Mouse (Mus musculus) C2C12 (cell line): ENCODE measurements at regions not wholly inside any gene's neighbourhood (a gene's known extent, or its start where the extent isn't known, plus 50 kb on each side); places are given as distances from the start of the nearest gene placed in this dataset.

Experiments used
- CEBPB ChIP-seq: IDR thresholded peaks from one replicate; pipeline ENCODE4 v1.6.1; 2011; ENCODE audit warnings: low read depth, mild to moderate bottlenecking, control low read depth, moderate library complexity
- CTCF ChIP-seq: IDR thresholded peaks from one replicate; pipeline ENCODE4 v1.5.1; 2011; ENCODE audit not compliant: control insufficient read depth, insufficient read depth, insufficient read length
- MAX ChIP-seq: IDR thresholded peaks from one replicate; pipeline ENCODE4 v1.6.1; 2011; ENCODE audit warnings: mild to moderate bottlenecking, control low read depth
- MYOD1 ChIP-seq: IDR thresholded peaks from one replicate; pipeline ENCODE4 v1.6.1; 2011; ENCODE audit warnings: low read depth; ENCODE audit not compliant: control insufficient read depth, insufficient read length
- MYOG ChIP-seq: IDR thresholded peaks from one replicate; pipeline ENCODE4 v1.6.1; 2011; ENCODE audit not compliant: control insufficient read depth, insufficient read length; ENCODE audit errors: extremely low read depth
- USF1 ChIP-seq: IDR thresholded peaks from one replicate; pipeline ENCODE4 v1.6.1; 2011; ENCODE audit warnings: low read depth, mild to moderate bottlenecking, control low read depth, moderate library complexity

DNA sequence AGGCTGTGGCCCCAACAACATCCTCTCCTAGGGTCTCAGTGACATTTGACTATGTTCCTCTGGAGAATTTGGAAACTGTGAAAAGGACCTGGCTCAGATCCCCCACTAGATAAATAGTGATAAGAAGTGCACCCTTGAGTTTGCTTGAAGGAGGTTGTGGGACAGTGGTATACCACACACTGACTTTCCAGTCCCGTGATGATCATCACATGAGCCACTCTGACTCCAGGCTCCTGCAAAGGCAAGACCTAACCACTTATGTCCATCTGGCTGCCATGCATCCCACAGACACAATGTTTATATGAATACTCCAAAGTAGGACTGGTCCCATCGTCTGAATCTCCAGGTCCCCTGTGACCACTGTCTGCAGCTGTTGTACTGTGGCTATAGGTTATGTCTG lies 523.7 kb upstream of the Lrrc6 start:
- no peak for TF ChIP-seq USF1
- TF ChIP-seq CEBPB, result no peak
- TF ChIP-seq CTCF, result no peak
- no peak for TF ChIP-seq MYOG
- no peak for TF ChIP-seq MAX
- TF ChIP-seq MYOD1, result peak; percentile 72
